Mouse (Mus musculus) forebrain, embryonic 14.5 days (tissue): ENCODE measurements at regions not wholly inside any gene's neighbourhood (a gene's known extent, or its start where the extent isn't known, plus 50 kb on each side); places are given as distances from the start of the nearest gene placed in this dataset.
A peak's percentile ranks its signal among the peaks of the same experiment; 100 is the strongest.

Experiments used
- ATAC-seq: fragments of 200-750 bp; cut with Nextera tagmentation; 2 replicates; pipeline ENCODE4 v1.8.0; 2017; ENCODE audit warnings: mild to moderate bottlenecking, moderate library complexity
- DNase-seq: peaks from one replicate; pipeline ENCODE4 v3.0.0-alpha.2; 2015; ENCODE audit warnings: low spot score
- H3K27ac ChIP-seq: fragments of 300-500 bp; sonication (generic); 2 replicates; pipeline ENCODE4 v1.5.1; 2014; ENCODE audit warnings: low read depth, mild to moderate bottlenecking, control low read depth, low read length, moderate library complexity
- H3K27me3 ChIP-seq: fragments of 300-500 bp; sonication (generic); replicated peaks from 2 replicates; pipeline ENCODE4 v1.6.1; 2014; ENCODE audit warnings: low read length, control low read depth, mixed read lengths; ENCODE audit not compliant: control insufficient read depth, insufficient read depth
- H3K36me3 ChIP-seq: fragments of 300-500 bp; sonication (generic); 2 replicates; pipeline ENCODE4 v1.6.1; 2014; ENCODE audit warnings: low read length, control low read depth; ENCODE audit not compliant: control insufficient read depth, insufficient read depth
- H3K4me1 ChIP-seq: fragments of 300-500 bp; sonication (generic); 2 replicates; pipeline ENCODE4 v1.6.1; 2014; ENCODE audit warnings: antibody characterized with exemption, low read length, control low read depth; ENCODE audit not compliant: control insufficient read depth, insufficient read depth
- H3K4me2 ChIP-seq: fragments of 300-500 bp; sonication (generic); 2 replicates; pipeline ENCODE4 v1.6.1; 2014; ENCODE audit warnings: mild to moderate bottlenecking, control low read depth, low read length
- H3K4me3 ChIP-seq: fragments of 300-500 bp; sonication (generic); 2 replicates; pipeline ENCODE4 v1.5.1; 2014; ENCODE audit warnings: low read depth, low read length, control low read depth
- H3K9ac ChIP-seq: fragments of 300-500 bp; sonication (generic); 2 replicates; pipeline ENCODE4 v1.6.1; 2014; ENCODE audit warnings: mild to moderate bottlenecking, low read length, control low read depth, moderate library complexity
- H3K9me3 ChIP-seq: fragments of 300-500 bp; sonication (generic); replicated peaks from 2 replicates; pipeline ENCODE4 v1.6.1; 2016; ENCODE audit warnings: low read length, control low read depth, mixed read lengths; ENCODE audit not compliant: control insufficient read depth
- WGBS: fragments of 180-500 bp; shearing (Covaris S2); extraction: QIAGEN DNeasy Blood & Tissue Kit; methylation state at CpG from one replicate; pipeline ENCODE4 v1.1.7; 2014; 5-methylcytosine and 5-hydroxymethylcytosine counted together

DNA sequence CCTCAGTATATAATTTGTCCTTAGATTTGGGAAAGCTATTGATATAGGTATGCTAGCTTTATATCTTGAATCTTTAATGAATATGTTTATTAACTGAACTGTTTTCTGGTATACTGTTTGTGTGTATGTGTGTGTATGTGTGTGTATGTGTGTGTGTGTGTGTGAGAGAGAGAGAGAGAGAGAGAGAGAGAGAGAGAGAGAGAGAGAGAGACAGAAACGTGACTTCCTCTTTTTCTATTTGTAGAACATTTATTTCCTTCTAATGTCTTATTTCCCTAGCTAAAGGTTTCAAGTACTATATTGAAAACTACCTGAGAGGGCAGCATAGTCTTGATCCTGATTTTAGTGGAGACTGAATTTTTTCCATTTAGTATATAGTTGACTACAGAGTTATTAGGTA lies 888.3 kb downstream of the Pcdh19 start:
- no peak overlapping the region for H3K9ac ChIP-seq
- WGBS = 67% methylated on average over 1 of the region's 1 CpGs
- no peaks in the 10 kb centered on the region for H3K36me3 ChIP-seq
- no peak overlapping the region for H3K4me2 ChIP-seq
- no peaks in the 10 kb centered on the region for H3K4me1 ChIP-seq
- no peak for DNase-seq
- H3K27ac ChIP-seq = no peak overlapping the region
- no peak for ATAC-seq
- no peaks in the 10 kb centered on the region for H3K9me3 ChIP-seq
- no peak overlapping the region for H3K4me3 ChIP-seq
- H3K27me3 ChIP-seq = no peaks in the 10 kb centered on the region

- no peak overlapping the region for H3K27ac ChIP-seq
- ATAC-seq = peak; percentile 44; the same call in 1 of the 2 replicates
- no peak overlapping the region for H3K4me3 ChIP-seq
- H3K9me3 ChIP-seq = no peaks in the 10 kb centered on the region; the same call in 1 of the 2 replicates
- DNase-seq = peak; percentile 46
- no peak overlapping the region for H3K4me2 ChIP-seq
- 67% methylated on average over 2 of the region's 2 CpGs for WGBS
- H3K9ac ChIP-seq = no peak overlapping the region
- H3K36me3 ChIP-seq = no peaks in the 10 kb centered on the region
- H3K27me3 ChIP-seq = no peaks in the 10 kb centered on the region
- H3K4me1 ChIP-seq = no peaks in the 10 kb centered on the region
Measured at GRCm38 (mm10) chrX:132789929-132790556, 898.7 kb downstream of the Pcdh19 start.
